Mouse (Mus musculus): ENCODE data around the gene Gsdme.

The Gsdme gene

DNA sequence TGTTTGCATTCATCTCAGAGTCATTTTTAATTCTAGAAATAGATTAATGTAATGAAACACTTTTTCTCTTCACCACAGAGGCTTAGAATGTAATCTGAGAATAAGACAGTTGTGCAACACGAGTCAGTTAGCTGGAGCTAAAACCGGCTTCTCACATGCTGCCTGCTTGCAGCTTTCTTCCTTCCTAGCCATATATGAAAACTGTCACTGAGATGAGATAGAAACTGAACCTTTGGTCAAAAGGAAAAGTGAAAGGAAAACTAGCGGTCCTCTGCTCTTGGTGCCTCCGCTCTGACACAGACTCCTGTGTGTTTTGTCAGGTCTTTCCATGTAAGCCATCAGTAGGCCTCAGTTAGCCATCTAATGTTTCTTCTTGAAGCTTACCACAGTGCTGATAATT, 75.7 kb downstream of the Gsdme start:
- DNase-seq (ENCODE audit: low spot score), result no peak

DNA sequence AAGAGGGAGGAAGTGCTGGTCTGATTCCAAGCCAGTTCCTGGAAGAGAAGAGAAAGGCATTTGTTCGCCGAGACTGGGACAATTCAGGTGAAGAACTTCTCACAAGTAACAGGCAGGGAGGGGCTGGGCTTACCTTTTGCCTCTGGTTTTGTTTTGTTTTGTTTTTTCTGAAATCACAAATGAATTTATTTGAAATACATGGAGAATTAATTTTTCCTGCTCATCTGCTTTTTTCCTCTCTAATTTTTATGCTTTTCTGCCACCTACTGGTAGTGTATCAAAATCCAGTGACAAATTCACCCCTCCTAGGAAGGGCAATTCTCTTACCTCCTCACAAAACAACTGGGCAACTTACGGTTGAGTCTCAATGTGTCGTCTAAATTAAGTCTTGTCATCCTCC, 83.5 kb downstream of the Gsdme start:
- DNase-seq (ENCODE audit: low spot score), result no peak

DNA sequence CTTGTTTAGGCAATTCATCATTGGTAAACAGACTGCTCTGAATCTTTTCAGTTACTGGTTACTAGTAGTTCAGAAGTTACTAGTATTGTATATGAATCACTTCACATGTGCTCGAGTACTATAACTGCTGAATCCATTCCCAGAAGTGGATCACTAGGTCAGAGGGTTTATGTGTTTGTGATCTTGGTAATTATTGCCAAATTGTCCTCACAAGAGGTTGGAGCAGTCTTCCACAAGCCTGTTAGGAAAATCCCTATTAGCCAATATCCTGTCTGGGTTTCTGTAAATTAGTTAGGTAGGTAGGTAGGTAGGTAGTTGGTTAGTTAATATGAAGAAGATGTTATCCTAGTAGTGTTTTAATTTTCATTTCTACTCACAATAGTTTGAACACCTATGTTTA, 87.9 kb downstream of the Gsdme start:
- DNase-seq (ENCODE audit: low spot score), result no peak

DNA sequence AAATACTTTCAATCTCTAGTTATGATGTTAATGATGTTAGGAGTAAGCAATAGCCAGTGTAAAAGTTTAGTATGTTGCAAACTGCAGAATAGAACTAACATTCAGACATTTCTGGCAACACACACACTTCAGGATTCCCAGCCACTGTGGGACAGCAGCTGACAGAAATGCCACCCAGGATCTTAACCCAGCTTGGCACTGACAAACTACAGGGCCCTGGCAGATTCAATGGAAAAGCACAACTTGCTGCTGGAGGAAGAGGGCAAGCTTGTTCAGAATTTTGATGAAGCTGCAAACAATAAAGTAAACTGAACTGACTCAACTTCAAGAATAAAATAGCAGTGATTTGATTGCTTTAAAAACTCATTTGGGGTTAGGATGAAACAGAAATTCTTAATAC, 93.9 kb downstream of the Gsdme start:
- DNase-seq (ENCODE audit: low spot score), result no peak

DNA sequence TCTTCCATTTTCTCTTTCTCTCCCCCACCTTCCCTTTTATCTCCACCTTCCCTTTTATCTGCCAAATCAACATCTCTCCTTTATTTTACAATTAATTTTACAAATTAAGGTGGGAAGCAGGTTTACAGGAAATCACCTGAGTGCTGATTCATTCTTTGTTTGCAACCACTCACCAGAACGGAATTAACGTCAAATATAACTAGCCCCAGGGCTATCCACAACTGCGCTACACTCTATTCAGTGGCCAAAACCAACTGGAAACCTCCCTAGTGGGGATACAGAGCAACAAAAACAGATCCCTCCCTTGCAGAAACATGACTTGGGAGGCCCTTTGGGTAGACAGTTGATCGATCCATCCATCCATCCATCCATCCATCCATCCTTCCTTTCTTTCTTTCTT, 94.8 kb downstream of the Gsdme start:
- DNase-seq (ENCODE audit: low spot score), result no peak

DNA sequence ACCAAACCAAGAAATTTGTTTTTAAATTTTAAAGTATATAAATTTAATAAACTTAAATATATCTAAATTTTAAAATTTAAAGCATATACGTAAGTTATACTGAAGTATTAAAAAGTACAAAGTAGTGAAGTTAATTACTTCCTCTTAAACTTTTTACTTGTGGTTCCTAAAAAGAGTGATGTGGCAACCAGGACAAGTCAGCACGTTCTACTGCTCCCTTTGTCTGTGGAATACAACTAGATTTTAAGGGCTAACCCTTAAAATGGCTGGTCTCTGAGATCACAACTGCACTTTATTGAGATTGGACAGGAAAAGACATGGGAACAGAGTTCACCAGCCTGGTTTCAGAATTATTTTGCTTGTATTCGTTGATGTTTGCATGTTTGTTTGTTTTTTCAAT, 100.6 kb downstream of the Gsdme start:
- no peak for DNase-seq (ENCODE audit: low spot score)

DNA sequence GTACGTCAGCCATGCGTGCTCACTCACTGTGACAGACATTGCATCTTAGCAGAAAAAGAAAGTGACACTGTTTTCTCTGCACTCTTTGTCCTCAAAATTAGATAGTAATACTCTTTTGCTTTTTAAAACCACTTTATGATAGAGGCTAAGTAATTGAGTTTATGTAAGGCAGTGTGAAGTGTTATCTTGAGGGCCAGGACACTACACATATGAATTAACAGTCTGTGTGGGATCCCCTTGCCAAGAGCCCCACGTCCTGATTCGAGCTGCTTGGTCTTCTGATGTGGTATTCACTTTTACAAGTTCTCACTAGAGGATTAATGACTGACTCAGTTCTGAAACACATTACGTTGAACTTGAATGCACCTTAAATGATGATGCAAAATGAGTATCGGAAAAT, 103.8 kb downstream of the Gsdme start:
- DNase-seq (ENCODE audit: low spot score), result no peak

DNA sequence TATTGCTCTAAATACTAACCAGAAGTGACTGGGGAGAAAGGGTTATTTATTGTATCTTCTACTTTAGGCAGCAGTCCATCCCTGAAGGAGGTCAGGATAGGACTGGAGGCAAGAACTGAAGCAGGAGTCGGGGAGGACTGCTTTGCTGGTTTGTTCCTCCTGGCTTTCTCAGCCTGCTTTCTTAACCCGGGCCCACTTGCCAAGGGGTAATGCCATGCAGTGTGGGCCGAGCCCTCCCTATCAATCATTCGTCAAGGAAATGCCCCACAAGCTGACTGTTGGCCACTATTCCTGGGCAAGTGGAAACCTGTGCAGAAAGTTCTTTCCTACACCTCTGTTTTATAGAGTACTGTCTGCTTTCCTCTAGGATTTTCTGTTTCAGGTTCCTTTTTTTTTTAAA, 114.3 kb downstream of the Gsdme start:
- no peak for DNase-seq (ENCODE audit: low spot score)

DNA sequence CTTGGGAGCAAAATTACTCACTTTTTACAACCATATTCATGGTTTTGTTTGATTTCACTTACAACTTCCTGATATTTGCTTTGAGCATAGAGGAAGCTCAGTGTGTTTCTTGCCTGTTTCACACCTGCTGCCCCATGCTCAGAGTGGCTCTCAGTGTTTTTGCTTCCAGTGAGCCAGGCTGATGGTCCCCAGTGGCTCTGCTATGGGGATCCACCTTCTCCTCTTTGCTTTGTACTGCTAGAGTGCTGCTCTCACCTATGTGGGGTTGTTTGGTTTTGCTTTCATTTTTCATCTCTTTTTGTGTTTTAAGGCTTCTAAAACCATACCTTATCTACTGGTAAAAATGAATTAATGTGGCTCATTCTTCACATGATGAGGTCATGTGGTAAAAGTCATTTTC, 117.5 kb downstream of the Gsdme start:
- DNase-seq (ENCODE audit: low spot score), result no peak

DNA sequence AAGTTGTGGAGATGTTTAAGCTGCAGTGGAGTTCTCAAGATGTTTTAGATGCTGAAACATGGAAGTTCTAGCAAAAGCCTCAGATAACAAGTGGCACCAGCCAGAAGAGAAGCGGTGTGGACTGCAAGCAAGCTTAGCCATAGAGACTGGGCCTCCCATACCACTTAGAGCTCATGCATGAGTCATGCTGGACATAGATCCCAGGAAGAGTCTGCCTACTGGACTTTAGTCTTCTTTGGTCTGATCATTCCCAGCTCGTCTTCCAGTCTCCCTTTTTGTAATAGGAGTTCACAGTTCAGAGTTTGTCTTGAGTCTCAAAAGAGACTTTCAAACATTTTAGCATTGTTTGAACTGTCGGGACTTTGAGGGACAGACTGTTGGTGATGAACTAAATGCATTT, 124.1 kb downstream of the Gsdme start:
- no peak for DNase-seq (ENCODE audit: low spot score)
